Mouse (Mus musculus): ENCODE data around the gene Gm28269. TPM values are rescaled to one million over a fixed set of nuclear protein-coding genes. Genes with fewer than 3 reads are reported as not detected.

Gene Gm28269
- polyA plus RNA-seq (2014; fragmentation: Nextera tagmentation; extraction: Ambion mirVana), result not detected in 2 replicates

- Histone ChIP-seq H3K4me3 (ENCODE audit: low read depth, low read length) (no peak within 1 kb of the TSS), H3K9me3 (ENCODE audit: control insufficient read depth, low read length) (no peaks in the 10 kb centered on the region), H3K27me3 (ENCODE audit: control insufficient read depth, insufficient read depth, low read length) (no peaks in the 10 kb centered on the region), H3K4me2 (ENCODE audit: low read depth, severe bottlenecking) (no peak within 1 kb of the TSS), H3K4me1 (ENCODE audit: control insufficient read depth, insufficient read depth, low read length) (no peaks in the 10 kb centered on the region), H3K36me3 (ENCODE audit: control insufficient read depth, insufficient read depth, low read length) (no peaks in the 10 kb centered on the region), H3K9ac (ENCODE audit: low read length) (no peak within 1 kb of the TSS), H3K27ac (replicated peaks; ENCODE audit: low read depth, low read length) (no peak within 1 kb of the TSS)
- DNase-seq (ENCODE audit: low spot score) (no peak), ATAC-seq (ENCODE audit: insufficient number of reproducible peaks, low FRiP score, low TSS enrichment, low read depth) (no peak)
Observed at GRCm38 (mm10) chrX:21744997-21745396, at the start of gene Gm28269. Gm28269 (minus strand) TSS chrX:21745097.

GRCm38 (mm10) chrX:21716885-21717284 is 28.0 kb downstream of the Gm28269 start:
- H3K9ac ChIP-seq (ENCODE audit: low read length), result no peak overlapping the region
- no peaks in the 10 kb centered on the region for H3K4me1 ChIP-seq (ENCODE audit: control insufficient read depth, insufficient read depth, low read length)
- ATAC-seq (ENCODE audit: insufficient number of reproducible peaks, low FRiP score, low TSS enrichment, low read depth), result no peak
- no peaks in the 10 kb centered on the region for H3K27me3 ChIP-seq (ENCODE audit: control insufficient read depth, insufficient read depth, low read length)
- H3K4me2 ChIP-seq (ENCODE audit: low read depth, severe bottlenecking), result no peak overlapping the region
- 94% methylated on average over 2 of the region's 2 CpGs for WGBS
- H3K9me3 ChIP-seq (ENCODE audit: control insufficient read depth, low read length), result no peaks in the 10 kb centered on the region
- no peak overlapping the region for H3K27ac ChIP-seq (replicated peaks; ENCODE audit: low read depth, low read length)
- DNase-seq (ENCODE audit: low spot score), result no peak
- H3K4me3 ChIP-seq (ENCODE audit: low read depth, low read length), result no peak overlapping the region
- no peaks in the 10 kb centered on the region for H3K36me3 ChIP-seq (ENCODE audit: control insufficient read depth, insufficient read depth, low read length)

- Histone ChIP-seq H3K27me3 (ENCODE audit: control insufficient read depth, insufficient read depth, low read length) (no peaks in the 10 kb centered on the region), H3K9ac (ENCODE audit: low read length) (no peak overlapping the region), H3K4me2 (ENCODE audit: low read depth, severe bottlenecking) (no peak overlapping the region), H3K9me3 (ENCODE audit: control insufficient read depth, low read length) (no peaks in the 10 kb centered on the region), H3K4me1 (ENCODE audit: control insufficient read depth, insufficient read depth, low read length) (no peaks in the 10 kb centered on the region), H3K36me3 (ENCODE audit: control insufficient read depth, insufficient read depth, low read length) (no peaks in the 10 kb centered on the region), H3K4me3 (ENCODE audit: low read depth, low read length) (no peak overlapping the region), H3K27ac (replicated peaks; ENCODE audit: low read depth, low read length) (no peak overlapping the region)
- ATAC-seq (ENCODE audit: insufficient number of reproducible peaks, low FRiP score, low TSS enrichment, low read depth) (no peak), DNase-seq (ENCODE audit: low spot score) (no peak)
- WGBS, result 70% methylated on average over 5 of the region's 5 CpGs
Observed at GRCm38 (mm10) chrX:21715293-21715692, 29.6 kb downstream of the Gm28269 start.

DNA sequence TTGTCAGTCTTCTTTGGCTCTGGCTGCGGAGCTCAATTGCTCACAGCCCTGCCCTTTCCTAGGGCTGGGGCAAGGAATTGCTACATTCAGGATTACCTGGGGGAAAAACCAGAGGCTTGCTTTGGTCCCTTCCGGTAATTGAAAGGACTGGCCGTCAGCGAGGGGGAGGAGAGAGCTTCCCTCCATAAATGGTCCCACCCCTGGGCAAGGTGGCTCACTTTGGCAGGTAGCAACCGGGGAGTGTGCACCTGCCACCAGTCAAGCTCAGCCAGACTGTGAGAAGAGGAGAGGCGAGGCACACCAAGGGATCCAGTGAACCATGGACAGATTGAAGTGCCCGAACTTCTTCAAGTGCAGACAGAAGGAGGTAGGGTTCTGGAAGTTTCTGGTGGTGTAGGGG is 30.1 kb downstream of the Gm28269 start, which contains the start of gene Slc6a14:
Gene Slc6a14 (plus strand): TSS at position 68 of the 400 bp plus-strand sequence.
- WGBS, result 54% methylated on average over 7 of the region's 7 CpGs
- H3K27ac ChIP-seq (replicated peaks; ENCODE audit: low read depth, low read length), result no peak within 1 kb of the TSS

GRCm38 (mm10) chrX:21704470-21704869 is 40.4 kb downstream of the Gm28269 start:
- no peaks in the 10 kb centered on the region for H3K4me1 ChIP-seq (ENCODE audit: control insufficient read depth, insufficient read depth, low read length)
- 87% methylated on average over 1 of the region's 1 CpGs for WGBS
- H3K36me3 ChIP-seq (ENCODE audit: control insufficient read depth, insufficient read depth, low read length), result no peaks in the 10 kb centered on the region
- no peak for DNase-seq (ENCODE audit: low spot score)
- no peak overlapping the region for H3K27ac ChIP-seq (replicated peaks; ENCODE audit: low read depth, low read length)
- no peak overlapping the region for H3K4me2 ChIP-seq (ENCODE audit: low read depth, severe bottlenecking)
- no peak overlapping the region for H3K4me3 ChIP-seq (ENCODE audit: low read depth, low read length)
- no peak overlapping the region for H3K9ac ChIP-seq (ENCODE audit: low read length)
- H3K9me3 ChIP-seq (ENCODE audit: control insufficient read depth, low read length), result no peaks in the 10 kb centered on the region
- no peak for ATAC-seq (ENCODE audit: insufficient number of reproducible peaks, low FRiP score, low TSS enrichment, low read depth)
- H3K27me3 ChIP-seq (ENCODE audit: control insufficient read depth, insufficient read depth, low read length), result no peaks in the 10 kb centered on the region

More for the DNA sequence above, 30.1 kb downstream of the Gm28269 start, which contains the start of gene Slc6a14:
- DNase-seq (ENCODE audit: low spot score) (no peak), ATAC-seq (ENCODE audit: insufficient number of reproducible peaks, low FRiP score, low TSS enrichment, low read depth) (no peak)
- Histone ChIP-seq H3K4me2 (ENCODE audit: low read depth, severe bottlenecking) (no peak within 1 kb of the TSS), H3K36me3 (ENCODE audit: control insufficient read depth, insufficient read depth, low read length) (no peaks in the 10 kb centered on the region), H3K9ac (ENCODE audit: low read length) (no peak within 1 kb of the TSS), H3K9me3 (ENCODE audit: control insufficient read depth, low read length) (no peaks in the 10 kb centered on the region), H3K4me3 (ENCODE audit: low read depth, low read length) (no peak within 1 kb of the TSS), H3K4me1 (ENCODE audit: control insufficient read depth, insufficient read depth, low read length) (no peaks in the 10 kb centered on the region), H3K27me3 (ENCODE audit: control insufficient read depth, insufficient read depth, low read length) (no peaks in the 10 kb centered on the region)

GRCm38 (mm10) chrX:21701646-21702045 is 43.3 kb downstream of the Gm28269 start:
- Histone ChIP-seq H3K4me3 (ENCODE audit: low read depth, low read length) (no peak overlapping the region), H3K9me3 (ENCODE audit: control insufficient read depth, low read length) (no peaks in the 10 kb centered on the region), H3K27ac (replicated peaks; ENCODE audit: low read depth, low read length) (no peak overlapping the region), H3K9ac (ENCODE audit: low read length) (no peak overlapping the region), H3K4me1 (ENCODE audit: control insufficient read depth, insufficient read depth, low read length) (no peaks in the 10 kb centered on the region), H3K27me3 (ENCODE audit: control insufficient read depth, insufficient read depth, low read length) (no peaks in the 10 kb centered on the region), H3K4me2 (ENCODE audit: low read depth, severe bottlenecking) (no peak overlapping the region), H3K36me3 (ENCODE audit: control insufficient read depth, insufficient read depth, low read length) (no peaks in the 10 kb centered on the region)
- ATAC-seq (ENCODE audit: insufficient number of reproducible peaks, low FRiP score, low TSS enrichment, low read depth) (no peak), DNase-seq (ENCODE audit: low spot score) (no peak)
- WGBS, result 87% methylated on average over 4 of the region's 4 CpGs

DNA sequence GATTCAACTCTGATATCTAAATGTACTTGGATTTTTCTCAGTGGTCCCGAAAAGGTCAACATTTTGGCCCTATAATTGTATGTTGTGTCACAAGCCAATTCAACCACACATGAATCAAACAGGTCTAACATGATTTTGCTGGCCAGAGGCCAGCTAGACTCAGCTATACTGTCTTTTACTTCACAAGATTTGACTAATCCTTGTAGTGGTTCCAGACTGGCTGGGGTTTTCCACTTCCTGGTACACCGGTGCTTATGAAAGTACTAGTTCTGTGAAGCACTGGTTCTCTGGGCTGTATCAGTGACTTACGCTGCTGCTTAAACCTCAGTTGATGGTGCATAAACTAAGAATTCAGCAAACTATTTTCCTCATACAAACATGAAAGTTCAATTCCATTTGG is 49.2 kb downstream of the Gm28269 start:
- H3K4me2 ChIP-seq (ENCODE audit: low read depth, severe bottlenecking), result no peak overlapping the region
- no peaks in the 10 kb centered on the region for H3K9me3 ChIP-seq (ENCODE audit: control insufficient read depth, low read length)
- no peaks in the 10 kb centered on the region for H3K4me1 ChIP-seq (ENCODE audit: control insufficient read depth, insufficient read depth, low read length)
- no peak for DNase-seq (ENCODE audit: low spot score)
- no peak for ATAC-seq (ENCODE audit: insufficient number of reproducible peaks, low FRiP score, low TSS enrichment, low read depth)
- H3K27ac ChIP-seq (replicated peaks; ENCODE audit: low read depth, low read length), result no peak overlapping the region
- H3K27me3 ChIP-seq (ENCODE audit: control insufficient read depth, insufficient read depth, low read length), result no peaks in the 10 kb centered on the region
- H3K9ac ChIP-seq (ENCODE audit: low read length), result no peak overlapping the region
- no peaks in the 10 kb centered on the region for H3K36me3 ChIP-seq (ENCODE audit: control insufficient read depth, insufficient read depth, low read length)
- WGBS, result 82% methylated on average over 3 of the region's 3 CpGs
- no peak overlapping the region for H3K4me3 ChIP-seq (ENCODE audit: low read depth, low read length)

DNA sequence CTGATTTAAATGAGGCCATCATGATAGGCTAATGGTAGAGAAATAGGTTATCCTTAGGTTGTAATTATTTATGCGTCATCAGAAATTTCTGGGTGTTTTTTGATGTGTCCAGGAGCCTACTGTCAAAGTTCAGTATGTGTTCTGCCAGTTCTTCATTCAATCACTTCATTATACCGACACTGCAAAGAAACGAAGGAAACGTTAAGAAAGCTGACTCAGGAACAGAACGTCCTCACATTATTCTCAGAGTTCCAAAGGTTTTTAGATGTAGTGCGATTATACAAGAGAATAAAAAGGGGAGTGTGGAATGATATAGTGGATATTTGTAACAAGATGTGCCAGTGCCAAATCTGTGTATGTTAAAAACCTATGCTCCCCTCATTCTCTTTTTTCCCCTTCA is 49.7 kb downstream of the Gm28269 start:
- no peaks in the 10 kb centered on the region for H3K36me3 ChIP-seq (ENCODE audit: control insufficient read depth, insufficient read depth, low read length)
- no peaks in the 10 kb centered on the region for H3K4me1 ChIP-seq (ENCODE audit: control insufficient read depth, insufficient read depth, low read length)
- H3K4me3 ChIP-seq (ENCODE audit: low read depth, low read length), result no peak overlapping the region
- no peaks in the 10 kb centered on the region for H3K9me3 ChIP-seq (ENCODE audit: control insufficient read depth, low read length)
- ATAC-seq (ENCODE audit: insufficient number of reproducible peaks, low FRiP score, low TSS enrichment, low read depth) (no peak), DNase-seq (ENCODE audit: low spot score) (no peak)
- no peaks in the 10 kb centered on the region for H3K27me3 ChIP-seq (ENCODE audit: control insufficient read depth, insufficient read depth, low read length)
- WGBS, result 78% methylated on average over 6 of the region's 6 CpGs
- H3K27ac ChIP-seq (replicated peaks; ENCODE audit: low read depth, low read length), result no peak overlapping the region
- H3K4me2 ChIP-seq (ENCODE audit: low read depth, severe bottlenecking), result no peak overlapping the region
- H3K9ac ChIP-seq (ENCODE audit: low read length), result no peak overlapping the region
